Mouse (Mus musculus): ENCODE results near the gene Ubac1. TPM values are rescaled to one million over a fixed set of nuclear protein-coding genes. Genes with fewer than 3 reads are reported as not detected.
A peak's percentile ranks its signal among the peaks of the same experiment; 100 is the strongest.

The Ubac1 gene
- polyA plus RNA-seq (2015; fragmentation: Nextera tagmentation; extraction: Ambion mirVana) = 111 and 114 TPM in 2 replicates

DNA sequence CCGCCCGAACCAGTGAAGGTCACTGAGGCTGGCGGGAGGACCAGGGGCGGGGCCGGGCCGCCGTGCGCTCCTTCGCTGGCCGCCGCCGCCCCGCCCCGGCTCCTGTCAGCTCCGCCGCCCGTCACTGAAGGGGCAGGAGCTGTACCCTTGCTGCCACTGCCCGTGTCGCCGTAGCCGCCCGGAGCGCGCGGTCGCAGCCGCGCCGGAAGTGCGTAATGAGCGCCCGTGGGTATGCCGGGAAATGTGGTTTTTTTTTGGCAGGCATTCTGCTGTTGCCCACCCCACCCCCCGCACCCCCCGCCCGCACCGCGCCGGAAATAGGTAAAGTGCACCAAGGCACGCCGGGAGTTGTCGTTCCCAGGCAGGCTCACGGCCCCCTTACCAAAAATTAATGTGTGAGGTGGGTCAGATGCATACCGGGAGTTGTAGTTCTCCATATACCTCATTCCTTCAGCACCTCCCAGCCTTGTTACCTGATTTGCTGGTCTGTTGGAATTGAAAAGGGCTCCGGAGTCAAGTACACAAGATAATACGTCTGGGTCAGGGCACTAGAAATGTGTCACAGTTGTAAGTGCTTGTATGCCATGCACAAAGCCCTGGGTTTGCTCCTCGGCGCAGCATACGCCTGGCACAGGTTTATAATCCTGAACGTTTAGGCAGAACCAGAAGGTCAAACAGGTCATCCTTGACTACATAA is at the start of gene Ubac1:
Ubac1 (minus strand) TSS at position 187 of the 697 bp plus-strand sequence.
- Histone ChIP-seq H3K4me2 (peak within 1 kb of the TSS; percentile 89), H3K9me3 (no peaks in the 10 kb centered on the region), H3K27ac (peak within 1 kb of the TSS; percentile 89), H3K4me3 (peak within 1 kb of the TSS; percentile 85), H3K4me1 (replicated peaks) (peaks cover 41% of the 10 kb centered on the region), H3K36me3 (no peaks in the 10 kb centered on the region), H3K9ac (peak within 1 kb of the TSS; percentile 91), H3K27me3 (no peaks in the 10 kb centered on the region)
- 10% methylated on average over 31 of the region's 50 CpGs for WGBS
- ATAC-seq (ENCODE audit: low FRiP score) = peak; percentile 92

DNA sequence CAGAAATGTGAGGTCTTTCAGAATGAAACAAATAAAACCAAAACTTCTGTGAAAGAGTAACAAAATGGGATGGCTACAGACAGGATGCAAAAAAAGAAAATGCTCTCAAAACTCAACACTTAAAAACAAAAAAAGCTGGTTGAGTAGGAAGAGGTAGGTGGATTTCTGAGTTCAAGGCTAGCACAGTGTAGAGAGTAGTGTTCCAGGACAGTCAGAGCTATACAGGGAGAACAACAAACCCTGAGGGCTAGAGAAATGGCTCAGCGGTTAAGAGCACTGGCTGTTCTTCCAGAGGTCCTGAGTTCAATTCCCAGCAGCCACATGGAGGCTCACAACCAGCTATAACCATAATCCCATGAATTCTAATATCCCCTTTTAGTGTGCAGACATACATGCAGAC is 47.0 kb upstream of the Ubac1 start:
- Histone ChIP-seq H3K4me2 (no peak overlapping the region), H3K4me1 (replicated peaks) (peaks cover 26% of the 10 kb centered on the region), H3K27ac (no peak overlapping the region), H3K4me3 (no peak overlapping the region), H3K36me3 (no peaks in the 10 kb centered on the region), H3K27me3 (no peaks in the 10 kb centered on the region), H3K9me3 (no peaks in the 10 kb centered on the region), H3K9ac (no peak overlapping the region)
- no peak for ATAC-seq (ENCODE audit: low FRiP score)
- whole genome bisulfite sequencing = 82% methylated on average over 1 of the region's 1 CpGs

DNA sequence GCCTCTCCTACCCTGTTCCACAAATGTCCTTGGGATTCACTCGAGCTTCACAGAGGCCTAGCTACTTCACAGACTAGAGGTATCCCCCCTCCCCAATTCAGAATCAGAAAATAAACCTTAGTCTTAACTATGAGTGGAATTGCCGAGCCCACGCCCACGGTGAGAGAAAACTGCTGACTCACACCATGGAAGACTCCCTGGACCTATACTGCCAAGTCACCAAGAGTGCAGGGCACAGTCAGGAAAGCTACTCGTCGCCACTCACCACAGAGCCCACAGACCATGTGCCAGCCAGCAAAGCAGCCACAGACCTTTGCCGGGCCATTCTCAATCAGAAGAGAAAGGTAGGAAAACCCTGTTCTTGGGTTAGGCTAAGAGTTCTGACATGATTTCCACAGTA is 46.6 kb upstream of the Ubac1 start:
- no peaks in the 10 kb centered on the region for H3K9me3 ChIP-seq
- no peak overlapping the region for H3K4me3 ChIP-seq
- no peak overlapping the region for H3K27ac ChIP-seq
- H3K27me3 ChIP-seq = no peaks in the 10 kb centered on the region
- no peak overlapping the region for H3K4me2 ChIP-seq
- H3K4me1 ChIP-seq (replicated peaks) = peaks cover 26% of the 10 kb centered on the region
- no peak overlapping the region for H3K9ac ChIP-seq
- 79% methylated on average over 7 of the region's 7 CpGs for WGBS
- ATAC-seq (ENCODE audit: low FRiP score) = no peak
- H3K36me3 ChIP-seq = no peaks in the 10 kb centered on the region

DNA sequence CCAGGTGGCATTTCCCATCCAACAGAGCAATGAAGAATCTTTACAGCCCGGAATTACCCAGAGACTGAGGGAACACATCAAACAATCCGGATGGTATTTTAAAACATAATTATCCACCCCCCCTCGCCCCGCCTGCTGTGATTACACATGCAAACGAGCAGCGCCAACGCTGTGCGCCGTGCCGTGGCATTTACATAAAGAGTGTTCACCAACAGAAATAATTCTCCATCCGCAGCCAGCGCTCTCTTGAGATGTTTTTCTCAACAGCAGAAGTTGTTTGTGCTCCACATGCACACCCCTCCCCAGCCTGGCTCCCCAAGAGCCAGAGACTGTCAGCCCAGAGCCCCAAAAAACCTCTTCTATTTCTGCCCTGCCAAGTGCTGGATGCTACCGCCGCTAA is 45.0 kb upstream of the Ubac1 start:
- Histone ChIP-seq H3K4me1 (replicated peaks) (peaks cover 26% of the 10 kb centered on the region), H3K27ac (peak overlapping the region; percentile 52; the same call in 1 of the 2 replicates), H3K9me3 (no peaks in the 10 kb centered on the region), H3K36me3 (no peaks in the 10 kb centered on the region), H3K9ac (0 out of 2 replicates have a peak overlapping the region, but pooled peaks have one; percentile 0), H3K27me3 (no peaks in the 10 kb centered on the region), H3K4me3 (no peak overlapping the region), H3K4me2 (no peak overlapping the region)
- no peak for ATAC-seq (ENCODE audit: low FRiP score)
- WGBS = 64% methylated on average over 14 of the region's 14 CpGs

DNA sequence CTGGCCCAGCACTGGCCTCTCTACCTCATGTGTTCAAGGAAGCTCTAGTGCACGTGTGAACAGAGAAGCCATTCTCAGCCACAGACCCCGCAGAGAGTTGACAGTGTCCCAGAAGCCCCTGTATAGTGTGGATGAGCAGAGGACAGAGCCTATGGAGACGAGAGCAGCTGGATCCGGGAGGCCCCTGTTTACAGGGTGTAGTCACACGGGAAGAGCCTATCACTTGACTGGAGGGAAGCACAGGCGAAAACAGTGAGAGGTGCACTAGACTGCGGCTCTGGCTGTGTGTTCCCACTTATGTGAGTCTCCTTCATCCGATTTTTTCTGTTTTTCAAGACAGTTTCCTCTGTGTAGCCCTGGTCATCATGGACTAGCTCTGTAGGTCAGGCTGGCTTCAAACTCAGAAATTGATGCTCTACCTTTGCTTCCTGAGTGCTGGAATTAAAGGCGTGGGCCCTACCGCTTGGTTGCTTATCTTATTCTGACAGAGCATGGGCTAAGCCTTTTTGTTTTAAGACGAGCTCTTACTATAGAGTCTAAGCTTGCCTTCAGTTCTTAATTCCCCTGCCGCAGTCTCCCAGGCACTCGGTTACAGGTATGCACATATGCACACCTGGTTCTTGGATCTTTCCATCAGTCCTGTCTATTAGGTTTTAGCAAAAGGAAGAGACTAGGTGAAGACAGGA is 41.3 kb upstream of the Ubac1 start:
- no peak overlapping the region for H3K9ac ChIP-seq
- H3K4me1 ChIP-seq (replicated peaks) = peaks cover 26% of the 10 kb centered on the region
- H3K27me3 ChIP-seq = no peaks in the 10 kb centered on the region
- no peaks in the 10 kb centered on the region for H3K9me3 ChIP-seq
- H3K27ac ChIP-seq = no peak overlapping the region
- WGBS = 84% methylated on average over 13 of the region's 13 CpGs
- H3K36me3 ChIP-seq = peaks cover 8% of the 10 kb centered on the region
- no peak for ATAC-seq (ENCODE audit: low FRiP score)
- H3K4me2 ChIP-seq = no peak overlapping the region
- no peak overlapping the region for H3K4me3 ChIP-seq

DNA sequence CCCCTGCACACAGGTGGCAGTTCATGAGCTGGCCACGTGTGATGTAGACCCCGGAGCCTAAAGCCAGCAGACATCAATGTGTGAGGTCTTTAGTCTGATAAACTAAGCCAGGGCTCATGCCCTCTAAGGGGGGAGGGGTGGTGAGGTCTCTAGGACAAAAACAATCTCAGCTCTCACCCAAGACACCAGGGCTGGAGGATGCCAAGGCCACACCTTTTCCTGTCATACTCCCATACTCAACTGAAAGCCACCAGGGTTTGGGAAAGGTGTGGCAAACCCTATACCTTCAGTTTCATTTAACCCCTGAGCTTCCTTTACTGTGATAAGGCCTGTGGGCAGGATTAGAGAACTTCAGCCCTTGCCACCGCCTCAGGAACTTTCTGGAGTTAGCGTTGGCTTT is 40.7 kb upstream of the Ubac1 start:
- Histone ChIP-seq H3K27ac (no peak overlapping the region), H3K4me3 (no peak overlapping the region), H3K4me2 (no peak overlapping the region), H3K4me1 (replicated peaks) (peaks cover 24% of the 10 kb centered on the region), H3K36me3 (peaks cover 8% of the 10 kb centered on the region), H3K27me3 (no peaks in the 10 kb centered on the region), H3K9me3 (no peaks in the 10 kb centered on the region), H3K9ac (no peak overlapping the region)
- 80% methylated on average over 4 of the region's 4 CpGs for WGBS
- no peak for ATAC-seq (ENCODE audit: low FRiP score)

DNA sequence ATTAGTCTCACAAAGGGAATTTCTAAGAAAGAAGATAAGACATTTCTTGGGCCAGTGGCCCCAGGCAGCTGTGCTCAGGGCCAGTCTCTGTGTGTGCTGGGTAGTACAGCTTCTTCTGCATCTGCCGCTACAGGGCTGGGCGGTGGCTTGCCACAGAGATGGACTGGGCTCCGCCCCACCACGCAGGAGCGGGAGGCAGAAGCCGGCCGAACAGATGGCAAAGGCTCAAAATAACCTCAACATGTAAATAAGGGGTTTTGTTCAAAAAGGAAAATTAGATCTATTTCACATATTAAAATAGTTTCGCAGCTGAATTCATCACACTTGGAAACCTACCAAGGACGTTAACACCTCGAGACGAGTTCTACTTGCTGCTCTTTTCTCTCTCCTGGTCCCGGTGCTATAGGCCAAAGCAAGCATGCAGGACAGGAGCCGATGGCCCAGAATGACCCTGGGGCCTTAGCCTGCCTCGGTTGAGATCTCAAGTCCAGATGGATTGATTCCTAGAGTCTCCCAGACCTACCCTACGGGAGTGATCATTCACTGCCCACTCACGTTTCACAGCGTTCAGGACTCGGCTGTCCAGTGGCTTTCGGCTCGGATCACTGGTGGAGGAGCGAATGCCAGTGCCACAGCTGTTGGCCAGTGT is 39.6 kb upstream of the Ubac1 start:
- no peak for ATAC-seq (ENCODE audit: low FRiP score)
- H3K27me3 ChIP-seq = no peaks in the 10 kb centered on the region
- no peaks in the 10 kb centered on the region for H3K9me3 ChIP-seq
- peaks cover 13% of the 10 kb centered on the region for H3K4me1 ChIP-seq (replicated peaks)
- 70% methylated on average over 21 of the region's 21 CpGs for WGBS
- H3K4me2 ChIP-seq = no peak overlapping the region
- no peak overlapping the region for H3K4me3 ChIP-seq
- no peak overlapping the region for H3K27ac ChIP-seq
- no peak overlapping the region for H3K9ac ChIP-seq
- peaks cover 8% of the 10 kb centered on the region for H3K36me3 ChIP-seq

DNA sequence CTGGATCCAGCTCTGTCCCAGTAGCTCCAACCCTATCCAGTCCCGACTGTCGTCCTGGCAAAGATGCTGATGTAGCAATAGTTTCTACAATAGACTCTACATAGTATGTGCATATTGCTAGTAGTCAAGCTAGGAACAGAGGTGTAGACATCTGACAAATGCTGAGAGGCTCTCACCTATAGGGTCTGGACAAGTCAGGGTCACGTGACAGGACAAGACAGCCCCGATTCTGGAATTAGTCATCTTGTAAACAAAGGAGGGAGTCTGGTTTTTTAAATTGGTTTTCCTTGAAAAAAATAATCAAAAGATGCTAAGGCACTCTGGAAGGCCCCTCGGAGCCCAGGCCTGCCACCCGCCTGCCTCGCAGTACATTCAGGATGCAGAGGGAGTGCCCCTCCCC is 35.5 kb upstream of the Ubac1 start:
- Histone ChIP-seq H3K4me3 (no peak overlapping the region), H3K27me3 (no peaks in the 10 kb centered on the region), H3K27ac (no peak overlapping the region), H3K9me3 (no peaks in the 10 kb centered on the region), H3K4me1 (replicated peaks) (no peaks in the 10 kb centered on the region; the same call in 1 of the 2 replicates), H3K9ac (no peak overlapping the region), H3K4me2 (no peak overlapping the region), H3K36me3 (peaks cover 8% of the 10 kb centered on the region)
- WGBS = 86% methylated on average over 7 of the region's 7 CpGs
- no peak for ATAC-seq (ENCODE audit: low FRiP score)

DNA sequence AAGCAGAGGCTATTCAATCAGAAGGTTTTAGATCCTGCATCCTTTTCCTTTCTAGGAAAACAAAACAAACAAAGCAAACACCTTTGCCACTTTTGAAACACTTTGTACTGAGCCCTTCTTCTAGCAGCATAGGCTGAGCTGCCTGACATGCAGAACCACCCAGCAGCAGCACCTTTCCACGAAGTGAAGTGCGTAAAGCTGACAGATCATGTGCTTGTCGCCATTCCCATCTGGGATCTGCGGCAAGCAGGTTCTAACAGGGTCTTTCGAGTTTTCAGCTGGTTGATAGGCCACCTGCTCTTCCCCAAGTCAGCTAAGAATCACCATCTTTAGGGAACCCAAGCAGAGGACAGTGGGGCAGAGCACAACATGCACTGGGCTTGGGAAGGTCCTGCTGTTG is 34.7 kb upstream of the Ubac1 start:
- 75% methylated on average over 5 of the region's 5 CpGs for WGBS
- H3K27me3 ChIP-seq = no peaks in the 10 kb centered on the region
- ATAC-seq (ENCODE audit: low FRiP score) = no peak
- H3K4me2 ChIP-seq = no peak overlapping the region
- H3K4me3 ChIP-seq = no peak overlapping the region
- no peaks in the 10 kb centered on the region for H3K9me3 ChIP-seq
- H3K36me3 ChIP-seq = peaks cover 8% of the 10 kb centered on the region
- H3K4me1 ChIP-seq (replicated peaks) = no peaks in the 10 kb centered on the region; the same call in 1 of the 2 replicates
- no peak overlapping the region; the same call in 1 of the 2 replicates for H3K27ac ChIP-seq
- H3K9ac ChIP-seq = no peak overlapping the region

DNA sequence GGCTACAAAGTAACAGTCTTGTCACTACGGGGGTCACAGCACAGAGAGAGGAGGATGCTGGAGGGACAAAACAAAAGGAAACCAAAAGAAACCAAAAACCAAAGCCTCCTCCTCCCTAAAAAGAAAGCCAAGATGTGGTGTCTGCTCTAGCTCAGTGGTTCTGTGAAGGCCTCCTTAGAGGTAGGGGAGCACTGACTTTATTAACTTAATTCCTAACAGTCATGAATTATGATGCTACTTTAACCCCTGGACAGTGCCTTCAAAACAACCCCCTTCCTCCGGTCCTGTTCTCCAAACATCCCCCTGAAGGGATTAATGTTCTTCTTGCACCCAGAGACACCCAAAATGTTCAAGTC is 34.2 kb upstream of the Ubac1 start:
- H3K9ac ChIP-seq = no peak overlapping the region
- 46% methylated on average over 2 of the region's 2 CpGs for WGBS
- H3K27me3 ChIP-seq = no peaks in the 10 kb centered on the region
- H3K36me3 ChIP-seq = peaks cover 8% of the 10 kb centered on the region
- no peaks in the 10 kb centered on the region for H3K9me3 ChIP-seq
- H3K4me3 ChIP-seq = no peak overlapping the region
- H3K27ac ChIP-seq = no peak overlapping the region
- H3K4me1 ChIP-seq (replicated peaks) = no peaks in the 10 kb centered on the region; the same call in 1 of the 2 replicates
- no peak overlapping the region for H3K4me2 ChIP-seq
- ATAC-seq (ENCODE audit: low FRiP score) = no peak

DNA sequence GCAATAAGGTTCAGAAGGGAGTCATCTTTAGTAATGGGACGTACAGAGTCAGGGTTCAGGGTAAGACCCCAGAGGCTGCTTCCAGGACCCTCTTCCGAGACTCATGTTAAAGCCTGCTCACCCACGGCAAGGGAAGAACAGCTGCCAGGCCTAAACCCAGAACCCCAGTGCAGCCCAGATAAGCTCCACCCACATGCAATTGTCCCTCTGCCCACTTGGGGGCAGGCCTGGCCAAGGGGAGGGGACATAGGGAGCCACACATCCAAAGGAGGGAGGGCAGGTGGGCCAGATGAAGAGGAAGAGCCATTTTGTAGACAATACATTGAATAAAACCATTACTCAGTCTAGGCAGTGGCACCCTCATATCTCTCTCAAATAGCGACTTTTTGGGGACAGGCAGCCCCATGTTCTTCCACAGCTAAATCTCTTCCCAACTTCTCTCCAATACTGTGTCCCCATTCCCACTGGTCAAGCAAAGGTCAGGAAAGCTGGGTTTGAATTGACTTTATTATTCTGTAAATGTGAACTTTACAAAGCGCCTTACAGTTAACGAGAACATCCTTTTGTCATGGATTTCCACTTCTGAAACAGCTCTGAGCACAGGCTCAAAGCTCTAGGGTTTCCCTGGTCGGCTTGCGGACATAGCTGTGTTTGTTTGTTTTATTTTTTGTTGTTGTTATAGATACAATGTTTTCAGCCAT is 33.6 kb upstream of the Ubac1 start:
- WGBS = 23% methylated on average over 8 of the region's 8 CpGs
- Histone ChIP-seq H3K4me2 (no peak overlapping the region), H3K4me1 (replicated peaks) (no peaks in the 10 kb centered on the region; the same call in 1 of the 2 replicates), H3K27ac (no peak overlapping the region), H3K4me3 (no peak overlapping the region), H3K9ac (no peak overlapping the region; the same call in 1 of the 2 replicates), H3K36me3 (peaks cover 4% of the 10 kb centered on the region), H3K27me3 (no peaks in the 10 kb centered on the region), H3K9me3 (no peaks in the 10 kb centered on the region)
- ATAC-seq (ENCODE audit: low FRiP score) = peak; percentile 61; the same call in 1 of the 2 replicates

DNA sequence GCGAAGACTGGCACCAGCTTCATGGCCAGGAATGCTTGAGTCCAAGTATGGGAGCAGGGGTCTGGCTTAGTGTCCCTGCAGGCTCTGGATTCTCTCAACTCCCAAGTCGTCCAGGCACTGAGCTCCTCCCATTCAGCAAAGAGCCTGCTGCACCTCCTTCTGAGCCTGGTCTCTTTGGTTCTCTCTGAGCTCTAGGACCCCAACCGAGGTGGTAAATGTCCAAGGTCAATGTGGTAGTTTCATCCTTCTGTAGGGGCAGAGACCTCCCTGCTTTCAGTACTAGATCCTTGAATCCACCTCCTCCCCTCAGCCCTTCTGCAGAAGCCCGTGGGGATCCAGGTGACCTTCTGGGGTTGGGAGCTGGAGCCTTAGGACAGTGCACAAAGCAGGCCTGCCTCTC is 31.3 kb upstream of the Ubac1 start:
- ATAC-seq (ENCODE audit: low FRiP score) = no peak
- Histone ChIP-seq H3K4me2 (no peak overlapping the region), H3K4me3 (no peak overlapping the region), H3K27me3 (no peaks in the 10 kb centered on the region), H3K4me1 (replicated peaks) (no peaks in the 10 kb centered on the region; the same call in 1 of the 2 replicates), H3K9me3 (no peaks in the 10 kb centered on the region), H3K9ac (no peak overlapping the region; the same call in 1 of the 2 replicates), H3K27ac (no peak overlapping the region), H3K36me3 (no peaks in the 10 kb centered on the region)
- 55% methylated on average over 4 of the region's 4 CpGs for WGBS
